Mouse (Mus musculus): ENCODE results near the gene Heatr9. TPM values are rescaled to one million over a fixed set of nuclear protein-coding genes. Genes with fewer than 3 reads are reported as not detected.
A peak's percentile ranks its signal among the peaks of the same experiment; 100 is the strongest.

Gene Heatr9
- polyA plus RNA-seq, 1 experiment from 2014 or later = not detected

- no peak overlapping the region for H3K27ac ChIP-seq (replicated peaks; ENCODE audit: low read depth, low read length)
- no peak overlapping the region for H3K9ac ChIP-seq (replicated peaks; ENCODE audit: low read length)
- no peak for DNase-seq
- ATAC-seq (ENCODE audit: low FRiP score, low TSS enrichment) = no peak
- H3K36me3 ChIP-seq (ENCODE audit: control insufficient read depth, insufficient read depth, low read length) = no peaks in the 10 kb centered on the region
- no peak overlapping the region for H3K4me2 ChIP-seq (ENCODE audit: low read length)
- no peak overlapping the region for H3K4me3 ChIP-seq (replicated peaks; ENCODE audit: low read depth, low read length)
- H3K4me1 ChIP-seq (ENCODE audit: control insufficient read depth, insufficient read depth, low read length) = no peaks in the 10 kb centered on the region
- no peaks in the 10 kb centered on the region for H3K9me3 ChIP-seq (ENCODE audit: control insufficient read depth, low read length)
- 90% methylated on average over 3 of the region's 3 CpGs for WGBS
- H3K27me3 ChIP-seq (ENCODE audit: control insufficient read depth, insufficient read depth, low read length) = no peaks in the 10 kb centered on the region
Measured at GRCm38 (mm10) chr11:83538705-83539314, 16.8 kb upstream of the Heatr9 start.

GRCm38 (mm10) chr11:83536831-83537230 is 14.9 kb upstream of the Heatr9 start:
- no peaks in the 10 kb centered on the region for H3K4me1 ChIP-seq (ENCODE audit: control insufficient read depth, insufficient read depth, low read length)
- 93% methylated on average over 3 of the region's 3 CpGs for WGBS
- H3K4me3 ChIP-seq (replicated peaks; ENCODE audit: low read depth, low read length) = no peak overlapping the region
- no peak overlapping the region for H3K4me2 ChIP-seq (ENCODE audit: low read length)
- H3K36me3 ChIP-seq (ENCODE audit: control insufficient read depth, insufficient read depth, low read length) = no peaks in the 10 kb centered on the region
- ATAC-seq (ENCODE audit: low FRiP score, low TSS enrichment) = no peak
- H3K9ac ChIP-seq (replicated peaks; ENCODE audit: low read length) = no peak overlapping the region
- H3K27me3 ChIP-seq (ENCODE audit: control insufficient read depth, insufficient read depth, low read length) = no peaks in the 10 kb centered on the region
- no peak for DNase-seq
- no peak overlapping the region for H3K27ac ChIP-seq (replicated peaks; ENCODE audit: low read depth, low read length)
- no peaks in the 10 kb centered on the region for H3K9me3 ChIP-seq (ENCODE audit: control insufficient read depth, low read length)

GRCm38 (mm10) chr11:83534609-83535423 is 12.8 kb upstream of the Heatr9 start:
- H3K27ac ChIP-seq (replicated peaks; ENCODE audit: low read depth, low read length) = no peak overlapping the region
- H3K36me3 ChIP-seq (ENCODE audit: control insufficient read depth, insufficient read depth, low read length) = no peaks in the 10 kb centered on the region
- no peaks in the 10 kb centered on the region for H3K27me3 ChIP-seq (ENCODE audit: control insufficient read depth, insufficient read depth, low read length)
- H3K4me2 ChIP-seq (ENCODE audit: low read length) = no peak overlapping the region
- no peak overlapping the region for H3K4me3 ChIP-seq (replicated peaks; ENCODE audit: low read depth, low read length)
- ATAC-seq (ENCODE audit: low FRiP score, low TSS enrichment) (no peak), DNase-seq (peak; percentile 69)
- WGBS = 58% methylated on average over 13 of the region's 13 CpGs
- no peak overlapping the region for H3K9ac ChIP-seq (replicated peaks; ENCODE audit: low read length)
- no peaks in the 10 kb centered on the region for H3K4me1 ChIP-seq (ENCODE audit: control insufficient read depth, insufficient read depth, low read length)
- H3K9me3 ChIP-seq (ENCODE audit: control insufficient read depth, low read length) = no peaks in the 10 kb centered on the region

GRCm38 (mm10) chr11:83534143-83534542 is 12.2 kb upstream of the Heatr9 start:
- no peaks in the 10 kb centered on the region for H3K9me3 ChIP-seq (ENCODE audit: control insufficient read depth, low read length)
- no peak for ATAC-seq (ENCODE audit: low FRiP score, low TSS enrichment)
- DNase-seq = no peak
- no peaks in the 10 kb centered on the region for H3K36me3 ChIP-seq (ENCODE audit: control insufficient read depth, insufficient read depth, low read length)
- no peak overlapping the region for H3K9ac ChIP-seq (replicated peaks; ENCODE audit: low read length)
- no peak overlapping the region for H3K4me2 ChIP-seq (ENCODE audit: low read length)
- H3K4me3 ChIP-seq (replicated peaks; ENCODE audit: low read depth, low read length) = no peak overlapping the region
- 84% methylated on average over 8 of the region's 8 CpGs for WGBS
- H3K27me3 ChIP-seq (ENCODE audit: control insufficient read depth, insufficient read depth, low read length) = no peaks in the 10 kb centered on the region
- H3K27ac ChIP-seq (replicated peaks; ENCODE audit: low read depth, low read length) = no peak overlapping the region
- no peaks in the 10 kb centered on the region for H3K4me1 ChIP-seq (ENCODE audit: control insufficient read depth, insufficient read depth, low read length)

GRCm38 (mm10) chr11:83533192-83533591 is 11.2 kb upstream of the Heatr9 start:
- DNase-seq = no peak
- Histone ChIP-seq H3K9ac (replicated peaks; ENCODE audit: low read length) (no peak overlapping the region), H3K36me3 (ENCODE audit: control insufficient read depth, insufficient read depth, low read length) (no peaks in the 10 kb centered on the region), H3K27ac (replicated peaks; ENCODE audit: low read depth, low read length) (no peak overlapping the region), H3K4me3 (replicated peaks; ENCODE audit: low read depth, low read length) (no peak overlapping the region), H3K9me3 (ENCODE audit: control insufficient read depth, low read length) (no peaks in the 10 kb centered on the region), H3K27me3 (ENCODE audit: control insufficient read depth, insufficient read depth, low read length) (no peaks in the 10 kb centered on the region), H3K4me2 (ENCODE audit: low read length) (no peak overlapping the region), H3K4me1 (ENCODE audit: control insufficient read depth, insufficient read depth, low read length) (no peaks in the 10 kb centered on the region)
- no peak for ATAC-seq (ENCODE audit: low FRiP score, low TSS enrichment)
- WGBS = 93% methylated on average over 1 of the region's 1 CpGs

- ATAC-seq (ENCODE audit: low FRiP score, low TSS enrichment) (no peak), DNase-seq (no peak)
- H3K9ac ChIP-seq (replicated peaks; ENCODE audit: low read length) = no peak within 1 kb of the TSS
- H3K4me2 ChIP-seq (ENCODE audit: low read length) = no peak within 1 kb of the TSS
- no peaks in the 10 kb centered on the region for H3K4me1 ChIP-seq (ENCODE audit: control insufficient read depth, insufficient read depth, low read length)
- no peaks in the 10 kb centered on the region for H3K9me3 ChIP-seq (ENCODE audit: control insufficient read depth, low read length)
- no peak within 1 kb of the TSS for H3K4me3 ChIP-seq (replicated peaks; ENCODE audit: low read depth, low read length)
- H3K27ac ChIP-seq (replicated peaks; ENCODE audit: low read depth, low read length) = no peak within 1 kb of the TSS
- no peaks in the 10 kb centered on the region for H3K36me3 ChIP-seq (ENCODE audit: control insufficient read depth, insufficient read depth, low read length)
- no peaks in the 10 kb centered on the region for H3K27me3 ChIP-seq (ENCODE audit: control insufficient read depth, insufficient read depth, low read length)
- 92% methylated on average over 5 of the region's 5 CpGs for WGBS
Measured at GRCm38 (mm10) chr11:83530360-83530759, 8.4 kb upstream of the Heatr9 start, which contains the start of gene Ccl5. Gene Ccl5 (minus strand): TSS chr11:83530518.

GRCm38 (mm10) chr11:83529024-83529423 is 7.0 kb upstream of the Heatr9 start:
- Histone ChIP-seq H3K9ac (replicated peaks; ENCODE audit: low read length) (no peak overlapping the region), H3K27ac (replicated peaks; ENCODE audit: low read depth, low read length) (no peak overlapping the region), H3K4me1 (ENCODE audit: control insufficient read depth, insufficient read depth, low read length) (no peaks in the 10 kb centered on the region), H3K36me3 (ENCODE audit: control insufficient read depth, insufficient read depth, low read length) (no peaks in the 10 kb centered on the region), H3K4me3 (replicated peaks; ENCODE audit: low read depth, low read length) (no peak overlapping the region), H3K9me3 (ENCODE audit: control insufficient read depth, low read length) (no peaks in the 10 kb centered on the region), H3K27me3 (ENCODE audit: control insufficient read depth, insufficient read depth, low read length) (no peaks in the 10 kb centered on the region), H3K4me2 (ENCODE audit: low read length) (no peak overlapping the region)
- DNase-seq = no peak
- 70% methylated on average over 12 of the region's 12 CpGs for WGBS
- ATAC-seq (ENCODE audit: low FRiP score, low TSS enrichment) = no peak

GRCm38 (mm10) chr11:83518371-83518770 is 3.6 kb downstream of the Heatr9 start:
- Histone ChIP-seq H3K9ac (replicated peaks; ENCODE audit: low read length) (no peak overlapping the region), H3K4me3 (replicated peaks; ENCODE audit: low read depth, low read length) (no peak overlapping the region), H3K27me3 (ENCODE audit: control insufficient read depth, insufficient read depth, low read length) (no peaks in the 10 kb centered on the region), H3K4me2 (ENCODE audit: low read length) (no peak overlapping the region), H3K4me1 (ENCODE audit: control insufficient read depth, insufficient read depth, low read length) (no peaks in the 10 kb centered on the region), H3K36me3 (ENCODE audit: control insufficient read depth, insufficient read depth, low read length) (0 out of 2 replicates have a peak, but pooled peaks cover 6% of the 10 kb centered on the region), H3K9me3 (ENCODE audit: control insufficient read depth, low read length) (no peaks in the 10 kb centered on the region), H3K27ac (replicated peaks; ENCODE audit: low read depth, low read length) (no peak overlapping the region)
- ATAC-seq (ENCODE audit: low FRiP score, low TSS enrichment) (no peak), DNase-seq (no peak)
- 67% methylated on average over 6 of the region's 6 CpGs for WGBS

- ATAC-seq (ENCODE audit: low FRiP score, low TSS enrichment) (no peak), DNase-seq (no peak)
- Histone ChIP-seq H3K4me3 (replicated peaks; ENCODE audit: low read depth, low read length) (no peak overlapping the region), H3K27ac (replicated peaks; ENCODE audit: low read depth, low read length) (no peak overlapping the region), H3K9me3 (ENCODE audit: control insufficient read depth, low read length) (no peaks in the 10 kb centered on the region), H3K4me1 (ENCODE audit: control insufficient read depth, insufficient read depth, low read length) (no peaks in the 10 kb centered on the region), H3K4me2 (ENCODE audit: low read length) (no peak overlapping the region), H3K36me3 (ENCODE audit: control insufficient read depth, insufficient read depth, low read length) (0 out of 2 replicates have a peak, but pooled peaks cover 6% of the 10 kb centered on the region), H3K27me3 (ENCODE audit: control insufficient read depth, insufficient read depth, low read length) (no peaks in the 10 kb centered on the region), H3K9ac (replicated peaks; ENCODE audit: low read length) (no peak overlapping the region)
Measured at GRCm38 (mm10) chr11:83517153-83517552, 4.8 kb downstream of the Heatr9 start.
